Mouse (Mus musculus): ENCODE measurements at regions not wholly inside any gene's neighbourhood (a gene's known extent, or its start where the extent isn't known, plus 50 kb on each side); places are given as distances from the start of the nearest gene placed in this dataset.

DNA sequence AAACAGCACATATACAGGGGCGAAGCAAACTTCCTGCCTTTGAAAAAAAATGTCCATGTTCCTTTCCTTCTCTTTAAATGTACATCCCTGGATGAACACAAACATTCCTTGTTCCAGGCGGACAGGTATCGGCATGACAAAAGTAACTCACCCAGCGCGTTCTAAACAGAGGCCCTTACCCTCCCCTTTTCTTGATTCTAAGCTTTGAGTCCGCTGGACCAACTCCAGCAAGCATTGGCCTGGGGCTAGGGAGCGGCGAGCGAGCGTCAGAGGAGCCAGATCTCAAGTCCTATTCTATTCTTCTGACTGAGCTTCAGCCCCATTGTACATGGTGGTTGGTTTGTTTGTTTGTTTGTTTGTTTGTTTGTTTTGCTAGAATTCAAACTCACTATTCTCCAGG is 60.9 kb upstream of the Med14 start:
- TF ChIP-seq CTCF (IDR thresholded peaks at IDR 0.05; ENCODE audit: low read depth) (no peak), EP300 (IDR thresholded peaks at IDR 0.05; ENCODE audit: low read depth) (no peak)

Measured in liver, postnatal 0 days (tissue).